Mouse (Mus musculus) neural tube, postnatal 0 days (tissue): ENCODE results near the gene Ptdss2. TPM values are rescaled to one million over a fixed set of nuclear protein-coding genes. Genes with fewer than 3 reads are reported as not detected.

Experiments used
- polyA plus RNA-seq: library from polyadenylated mRNA; unstranded; fragments of >200 nt; fragmentation: Nextera tagmentation; extraction: Ambion mirVana; gene quantifications from 2 replicates; pipeline ENCODE4 v1.2.1, GENCODE M21; 2015

Ptdss2 gene
- 79.0 and 88.5 TPM in 2 replicates for polyA plus RNA-seq

GRCm38 (mm10) chr7:141122245-141122644, at the start of gene Ptdss2:
Ptdss2 (plus strand) TSS chr7:141122382.

GRCm38 (mm10) chr7:141077841-141078240, 44.3 kb upstream of the Ptdss2 start, which contains the start of gene Pkp3:
Pkp3 (plus strand) TSS chr7:141078218.

GRCm38 (mm10) chr7:141099911-141100691, 22.1 kb upstream of the Ptdss2 start, which contains the start of gene Sigirr:
Sigirr (minus strand) TSS chr7:141100572.

GRCm38 (mm10) chr7:141117636-141118035, 4.5 kb upstream of the Ptdss2 start, which contains the start of gene Ano9:
Ano9 (minus strand) TSS chr7:141117806.

GRCm38 (mm10) chr7:141172116-141173006, 50.2 kb downstream of the Ptdss2 start, which contains the start of gene Rnh1:
Rnh1 (minus strand) TSS chr7:141172857.

GRCm38 (mm10) chr7:141193948-141194347, 71.8 kb downstream of the Ptdss2 start, which contains the start of the genes Hras and Lrrc56:
Hras (minus strand) TSS chr7:141194005.
Lrrc56 (plus strand) TSS chr7:141194157.

Other genes starting within 250 kb of the Ptdss2 start
- 242 and 248 TPM in 2 replicates for gene Psmd13, start 240.4 kb upstream of the Ptdss2 start, polyA plus RNA-seq
- gene Sirt3, start 240.1 kb upstream of the Ptdss2 start, polyA plus RNA-seq: 82.3 and 96.7 TPM in 2 replicates
- 2.2 and 3.0 TPM in 2 replicates for gene Cox8b, start 221.9 kb upstream of the Ptdss2 start, polyA plus RNA-seq
- 1.2 TPM in 2 replicates for gene Nlrp6, start 201.5 kb upstream of the Ptdss2 start, polyA plus RNA-seq
- gene Pgghg, start 181.0 kb upstream of the Ptdss2 start, polyA plus RNA-seq: 7.1 and 7.4 TPM in 2 replicates
- 1.3 and 2.4 TPM in 2 replicates for gene Ifitm5, start 172.1 kb upstream of the Ptdss2 start, polyA plus RNA-seq
- gene Gm45717, start 166.4 kb upstream of the Ptdss2 start, polyA plus RNA-seq: not detected in 2 replicates
- 257 and 296 TPM in 2 replicates for gene Ifitm2, start 166.4 kb upstream of the Ptdss2 start, polyA plus RNA-seq
- 43.2 and 67.3 TPM in 2 replicates for gene Ifitm1, start 155.2 kb upstream of the Ptdss2 start, polyA plus RNA-seq
- gene Ifitm3, start 111.6 kb upstream of the Ptdss2 start, polyA plus RNA-seq: 166 and 167 TPM in 2 replicates
- gene Ifitm6, start 104.5 kb upstream of the Ptdss2 start, polyA plus RNA-seq: 4.0 and 4.5 TPM in 2 replicates
- gene Gm17387, start 93.3 kb upstream of the Ptdss2 start, polyA plus RNA-seq: not detected in 2 replicates
- 38.2 and 39.6 TPM in 2 replicates for gene B4galnt4, start 61.3 kb upstream of the Ptdss2 start, polyA plus RNA-seq
- 0.28 TPM in 1 of 2 replicates, not detected in the other for gene Pkp3, start 44.2 kb upstream of the Ptdss2 start, polyA plus RNA-seq
- gene Sigirr, start 21.8 kb upstream of the Ptdss2 start, polyA plus RNA-seq: 2.2 and 3.4 TPM in 2 replicates
- gene Ano9, start 4.6 kb upstream of the Ptdss2 start, polyA plus RNA-seq: 0.22 and 0.51 TPM in 2 replicates
- gene Rnh1, start 50.5 kb downstream of the Ptdss2 start, polyA plus RNA-seq: 56.1 and 58.4 TPM in 2 replicates
- 234 and 238 TPM in 2 replicates for gene Hras, start 71.6 kb downstream of the Ptdss2 start, polyA plus RNA-seq
- gene Lrrc56, start 71.8 kb downstream of the Ptdss2 start, polyA plus RNA-seq: 4.5 and 5.7 TPM in 2 replicates
- 0.18 and 0.44 TPM in 2 replicates for gene Lmntd2, start 91.7 kb downstream of the Ptdss2 start, polyA plus RNA-seq
- gene Rassf7, start 93.5 kb downstream of the Ptdss2 start, polyA plus RNA-seq: 18.2 and 21.4 TPM in 2 replicates
- gene Phrf1, start 106.4 kb downstream of the Ptdss2 start, polyA plus RNA-seq: 32.1 and 33.6 TPM in 2 replicates
- gene Irf7, start 144.1 kb downstream of the Ptdss2 start, polyA plus RNA-seq: 4.4 and 5.6 TPM in 2 replicates
- gene Cdhr5, start 154.4 kb downstream of the Ptdss2 start, polyA plus RNA-seq: 0.20 TPM in 1 of 2 replicates, not detected in the other
- gene Sct, start 156.8 kb downstream of the Ptdss2 start, polyA plus RNA-seq: 6.4 and 7.7 TPM in 2 replicates
- gene Drd4, start 169.6 kb downstream of the Ptdss2 start, polyA plus RNA-seq: 0.62 and 1.3 TPM in 2 replicates
- 212 and 254 TPM in 2 replicates for gene Deaf1, start 205.3 kb downstream of the Ptdss2 start, polyA plus RNA-seq
- 41.4 and 42.7 TPM in 2 replicates for gene Tmem80, start 205.4 kb downstream of the Ptdss2 start, polyA plus RNA-seq
- 0.45 and 0.84 TPM in 2 replicates for gene Eps8l2, start 216.5 kb downstream of the Ptdss2 start, polyA plus RNA-seq